Mouse (Mus musculus): ENCODE results near the gene Grid1. TPM values are rescaled to one million over a fixed set of nuclear protein-coding genes. Genes with fewer than 3 reads are reported as not detected.
A peak's percentile ranks its signal among the peaks of the same experiment; 100 is the strongest.

The Grid1 gene
- polyA plus RNA-seq, 1 experiment: not detected

- no peaks in the 10 kb centered on the region for H3K4me1 ChIP-seq (ENCODE audit: control insufficient read depth, insufficient read depth, low read length)
- H3K4me3 ChIP-seq (ENCODE audit: insufficient read depth, low read length): no peak overlapping the region
- TF ChIP-seq POLR2A (IDR thresholded peaks at IDR 0.05; ENCODE audit: low read depth, low read length) (no peak), CTCF (IDR thresholded peaks at IDR 0.05; ENCODE audit: borderline replicate concordance, insufficient read depth, low read length) (no peak)
- no peak overlapping the region for H3K27ac ChIP-seq (ENCODE audit: insufficient read depth, low read length)
Observed at GRCm38 (mm10) chr14:35095506-35096059, 275.7 kb downstream of the Grid1 start.

DNA sequence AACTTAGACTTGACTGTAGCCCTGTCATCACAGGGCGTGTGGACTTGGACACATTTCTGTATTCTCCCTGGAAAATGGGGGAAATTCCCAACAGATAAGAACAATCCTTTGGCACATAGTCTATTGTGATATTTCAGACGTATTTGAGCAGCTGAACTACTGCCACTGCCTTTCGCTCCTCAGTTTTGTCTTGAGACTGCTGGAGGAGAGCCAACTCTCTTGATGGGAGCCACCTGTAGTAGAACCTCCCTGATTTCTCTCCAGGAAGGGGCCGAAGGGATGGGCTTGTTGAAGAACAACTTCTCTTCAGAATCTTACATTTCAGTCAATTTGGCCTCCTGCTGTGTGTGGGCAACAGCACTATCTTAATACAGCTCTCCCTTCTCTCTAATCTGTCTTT lies 276.2 kb downstream of the Grid1 start:
- no peak overlapping the region for H3K27ac ChIP-seq (ENCODE audit: insufficient read depth, low read length)
- no peaks in the 10 kb centered on the region for H3K4me1 ChIP-seq (ENCODE audit: control insufficient read depth, insufficient read depth, low read length)
- H3K4me3 ChIP-seq (ENCODE audit: insufficient read depth, low read length): no peak overlapping the region
- TF ChIP-seq POLR2A (IDR thresholded peaks at IDR 0.05; ENCODE audit: low read depth, low read length) (no peak), CTCF (IDR thresholded peaks at IDR 0.05; ENCODE audit: borderline replicate concordance, insufficient read depth, low read length) (no peak)

DNA sequence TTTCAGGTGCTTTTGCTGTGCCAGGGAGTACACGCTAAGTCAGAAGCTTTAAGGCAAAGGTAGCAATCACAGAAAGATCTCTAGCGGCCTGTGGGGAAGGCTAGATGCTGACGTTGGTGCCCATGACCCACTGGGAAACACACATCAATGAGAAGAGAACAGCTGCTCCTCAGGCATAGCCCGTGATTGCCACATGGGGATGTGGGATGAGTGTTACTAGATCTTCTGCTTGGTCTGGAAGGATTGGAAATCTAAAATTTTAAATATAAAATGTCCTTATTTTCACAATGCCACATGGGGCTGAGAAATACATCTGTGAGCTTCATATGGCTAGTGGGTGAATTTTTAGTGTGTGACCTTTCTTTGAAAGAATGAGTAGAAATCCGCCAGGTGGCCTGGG lies 277.3 kb downstream of the Grid1 start:
- Histone ChIP-seq H3K27ac (ENCODE audit: insufficient read depth, low read length) (no peak overlapping the region), H3K4me3 (ENCODE audit: insufficient read depth, low read length) (no peak overlapping the region), H3K4me1 (ENCODE audit: control insufficient read depth, insufficient read depth, low read length) (no peaks in the 10 kb centered on the region)
- no peak for TF ChIP-seq POLR2A (IDR thresholded peaks at IDR 0.05; ENCODE audit: low read depth, low read length)

DNA sequence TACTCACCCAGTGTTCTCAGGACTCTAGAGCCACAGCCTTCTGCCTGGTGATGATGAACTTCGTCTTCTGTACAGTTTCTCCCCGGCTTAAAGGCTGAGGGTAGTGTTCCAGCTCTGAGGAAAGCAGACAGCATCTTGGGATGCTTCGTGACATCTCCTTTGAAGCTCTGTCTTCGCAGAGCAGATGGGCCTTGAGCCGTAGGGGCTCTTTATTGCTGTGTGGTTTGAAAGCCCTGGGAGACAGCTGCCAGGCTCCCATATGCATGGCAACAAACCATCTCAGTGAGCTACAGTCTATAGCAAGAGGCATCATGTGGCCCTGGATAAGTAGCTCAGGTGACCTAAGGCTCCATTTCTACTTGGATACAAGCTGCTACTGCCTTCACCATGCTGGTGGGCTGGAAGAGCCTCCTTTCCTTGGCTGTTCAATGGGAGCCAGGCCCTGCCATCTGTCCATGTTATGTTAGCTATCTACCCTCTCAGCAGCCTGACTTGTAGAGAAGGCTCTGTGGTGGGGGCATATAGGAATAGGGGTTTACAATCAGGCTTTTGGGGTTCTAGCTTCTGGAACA lies 283.8 kb downstream of the Grid1 start:
- no peak overlapping the region for H3K27ac ChIP-seq (ENCODE audit: insufficient read depth, low read length)
- TF ChIP-seq POLR2A (IDR thresholded peaks at IDR 0.05; ENCODE audit: low read depth, low read length) (no peak), CTCF (IDR thresholded peaks at IDR 0.05; ENCODE audit: borderline replicate concordance, insufficient read depth, low read length) (no peak)
- H3K4me3 ChIP-seq (ENCODE audit: insufficient read depth, low read length): no peak overlapping the region
- H3K4me1 ChIP-seq (ENCODE audit: control insufficient read depth, insufficient read depth, low read length): no peaks in the 10 kb centered on the region

- TF ChIP-seq CTCF (IDR thresholded peaks at IDR 0.05; ENCODE audit: borderline replicate concordance, insufficient read depth, low read length): no peak
- TF ChIP-seq POLR2A (IDR thresholded peaks at IDR 0.05; ENCODE audit: low read depth, low read length): no peak
- no peak overlapping the region for H3K27ac ChIP-seq (ENCODE audit: insufficient read depth, low read length)
- no peak overlapping the region for H3K4me3 ChIP-seq (ENCODE audit: insufficient read depth, low read length)
Observed at GRCm38 (mm10) chr14:35107596-35107995, 287.7 kb downstream of the Grid1 start.

DNA sequence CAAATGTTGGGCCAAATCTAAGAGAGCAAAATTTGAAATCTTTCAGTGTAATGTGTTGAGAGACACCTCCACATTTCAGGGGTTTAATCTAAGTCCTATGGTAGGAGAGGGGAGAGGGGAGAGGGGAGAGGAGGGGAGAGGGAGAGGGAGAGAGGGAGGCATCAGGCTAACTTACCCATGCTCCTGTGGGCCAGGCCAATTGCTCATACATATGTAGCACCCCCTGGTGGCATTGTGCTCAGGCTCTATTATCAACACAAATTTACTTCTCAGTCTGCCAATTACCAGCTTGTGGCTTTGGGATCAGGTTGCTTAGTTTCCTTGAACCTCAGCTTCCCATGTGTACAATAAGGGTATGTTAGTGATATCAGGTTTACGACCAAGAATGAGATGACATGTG lies 291.0 kb downstream of the Grid1 start:
- Histone ChIP-seq H3K4me3 (ENCODE audit: insufficient read depth, low read length) (no peak overlapping the region), H3K27ac (ENCODE audit: insufficient read depth, low read length) (no peak overlapping the region), H3K4me1 (ENCODE audit: control insufficient read depth, insufficient read depth, low read length) (no peaks in the 10 kb centered on the region)
- no peak for TF ChIP-seq POLR2A (IDR thresholded peaks at IDR 0.05; ENCODE audit: low read depth, low read length)
- TF ChIP-seq CTCF (IDR thresholded peaks at IDR 0.05; ENCODE audit: borderline replicate concordance, insufficient read depth, low read length): 0 out of 2 replicates have a peak, but pooled peaks have one; percentile 24

More at GRCm38 (mm10) chr14:35107596-35107995, 287.7 kb downstream of the Grid1 start:
- H3K4me1 ChIP-seq (ENCODE audit: control insufficient read depth, insufficient read depth, low read length): no peaks in the 10 kb centered on the region

- no peak overlapping the region for H3K27ac ChIP-seq (ENCODE audit: insufficient read depth, low read length)
- TF ChIP-seq POLR2A (IDR thresholded peaks at IDR 0.05; ENCODE audit: low read depth, low read length): no peak
- no peak for TF ChIP-seq CTCF (IDR thresholded peaks at IDR 0.05; ENCODE audit: borderline replicate concordance, insufficient read depth, low read length)
Observed at GRCm38 (mm10) chr14:35112327-35113275, 292.7 kb downstream of the Grid1 start.

GRCm38 (mm10) chr14:35113276-35113645 lies 293.4 kb downstream of the Grid1 start:
- H3K4me1 ChIP-seq (ENCODE audit: control insufficient read depth, insufficient read depth, low read length): no peaks in the 10 kb centered on the region
- no peak overlapping the region for H3K27ac ChIP-seq (ENCODE audit: insufficient read depth, low read length)
- H3K4me3 ChIP-seq (ENCODE audit: insufficient read depth, low read length): no peak overlapping the region
- TF ChIP-seq POLR2A (IDR thresholded peaks at IDR 0.05; ENCODE audit: low read depth, low read length) (no peak), CTCF (IDR thresholded peaks at IDR 0.05; ENCODE audit: borderline replicate concordance, insufficient read depth, low read length) (no peak)

More at GRCm38 (mm10) chr14:35112327-35113275, 292.7 kb downstream of the Grid1 start:
- Histone ChIP-seq H3K4me1 (ENCODE audit: control insufficient read depth, insufficient read depth, low read length) (no peaks in the 10 kb centered on the region), H3K4me3 (ENCODE audit: insufficient read depth, low read length) (no peak overlapping the region)

DNA sequence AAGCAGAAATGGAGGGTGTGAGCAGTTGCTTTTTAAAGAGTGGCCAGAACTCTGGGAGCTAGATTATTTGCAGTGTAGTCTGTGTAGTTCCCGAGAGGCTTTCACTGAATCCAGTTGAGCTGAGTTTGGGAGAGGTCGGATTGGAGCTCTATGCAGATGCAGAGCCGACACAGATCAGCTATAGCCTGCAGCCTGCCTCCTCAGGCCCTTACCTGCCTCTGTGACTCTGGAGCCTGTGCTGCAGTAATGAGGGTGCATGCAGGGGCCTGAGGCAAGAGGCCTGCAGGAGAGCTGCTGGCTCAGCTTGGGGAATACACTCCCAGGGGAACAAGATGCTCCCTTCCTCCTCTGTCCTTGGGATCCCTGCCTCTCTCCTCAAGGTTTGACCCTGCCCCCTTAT lies 296.0 kb downstream of the Grid1 start:
- Histone ChIP-seq H3K4me3 (ENCODE audit: insufficient read depth, low read length) (no peak overlapping the region), H3K4me1 (ENCODE audit: control insufficient read depth, insufficient read depth, low read length) (no peaks in the 10 kb centered on the region), H3K27ac (ENCODE audit: insufficient read depth, low read length) (no peak overlapping the region)
- TF ChIP-seq POLR2A (IDR thresholded peaks at IDR 0.05; ENCODE audit: low read depth, low read length) (no peak), CTCF (IDR thresholded peaks at IDR 0.05; ENCODE audit: borderline replicate concordance, insufficient read depth, low read length) (no peak)

DNA sequence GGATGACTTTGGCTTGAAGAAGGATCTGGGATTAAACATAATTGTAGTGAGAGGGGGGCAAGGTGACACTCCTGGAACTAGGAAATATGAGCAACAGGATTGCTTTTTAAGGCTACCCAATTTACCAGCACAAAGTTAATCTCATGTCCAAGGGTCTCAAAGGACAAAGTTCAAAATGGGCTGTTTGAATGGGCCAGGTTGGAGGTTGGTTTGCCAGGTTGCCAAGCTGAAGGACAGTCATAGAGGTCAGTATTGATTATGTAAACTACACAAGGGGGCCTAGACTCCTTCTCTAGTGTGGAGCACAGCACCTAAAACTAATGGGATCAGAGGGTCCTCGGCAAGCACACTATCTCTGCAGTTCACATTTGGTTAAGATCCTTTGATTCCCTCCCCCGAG lies 300.2 kb downstream of the Grid1 start:
- Histone ChIP-seq H3K4me3 (ENCODE audit: insufficient read depth, low read length) (no peak overlapping the region), H3K4me1 (ENCODE audit: control insufficient read depth, insufficient read depth, low read length) (no peaks in the 10 kb centered on the region), H3K27ac (ENCODE audit: insufficient read depth, low read length) (no peak overlapping the region)
- no peak for TF ChIP-seq POLR2A (IDR thresholded peaks at IDR 0.05; ENCODE audit: low read depth, low read length)
- no peak for TF ChIP-seq CTCF (IDR thresholded peaks at IDR 0.05; ENCODE audit: borderline replicate concordance, insufficient read depth, low read length)

All from embryonic fibroblast, embryonic 13.5 days (primary cell).